Mouse (Mus musculus): ENCODE data around the gene Tmem171.

GRCm38 (mm10) chr13:98703786-98704185, 9.2 kb upstream of the Tmem171 start:
- no peak for TF ChIP-seq CTCF (IDR thresholded peaks at IDR 0.05; ENCODE audit: low read depth)
- TF ChIP-seq EP300 (IDR thresholded peaks at IDR 0.05; ENCODE audit: low read depth): no peak
